Mouse (Mus musculus) left cerebral cortex, postnatal 36 days (tissue): ENCODE measurements at regions not wholly inside any gene's neighbourhood (a gene's known extent, or its start where the extent isn't known, plus 50 kb on each side); places are given as distances from the start of the nearest gene placed in this dataset.

ENCODE experiments used
- DNase-seq, 2 experiments: peaks; one replicate each; pipeline ENCODE4 v3.0.0; 2021 to 2022; ENCODE audit warnings: low spot score in 2 of 2, mixed read lengths in 1 of 2
- intact Hi-C: fragments of 180-260 bp; cut with DNase I; formaldehyde crosslinking; loops from one replicate; pipeline ENCODE4 v1.15.1; 2025

DNA sequence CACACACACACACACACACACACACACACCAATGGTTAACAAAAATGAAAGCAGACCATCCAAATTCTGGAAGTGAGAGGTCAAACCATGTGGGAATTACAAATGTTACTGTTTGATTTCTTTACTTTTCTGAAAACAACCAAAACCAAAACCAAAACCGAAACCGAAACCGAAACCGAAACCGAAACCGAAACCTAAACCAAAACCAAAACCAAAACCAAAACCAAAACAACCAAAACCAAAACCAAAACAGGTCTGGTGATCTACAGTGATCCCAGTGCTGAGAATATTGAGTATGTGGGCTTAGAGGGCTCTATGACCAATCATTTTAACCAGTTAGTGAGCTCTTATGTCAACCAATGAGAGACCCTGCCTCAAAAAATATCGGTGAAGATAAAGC lies 1407.6 kb upstream of the Cdh20 start:
- no peak for DNase-seq
- intact Hi-C loops: no loop called here

DNA sequence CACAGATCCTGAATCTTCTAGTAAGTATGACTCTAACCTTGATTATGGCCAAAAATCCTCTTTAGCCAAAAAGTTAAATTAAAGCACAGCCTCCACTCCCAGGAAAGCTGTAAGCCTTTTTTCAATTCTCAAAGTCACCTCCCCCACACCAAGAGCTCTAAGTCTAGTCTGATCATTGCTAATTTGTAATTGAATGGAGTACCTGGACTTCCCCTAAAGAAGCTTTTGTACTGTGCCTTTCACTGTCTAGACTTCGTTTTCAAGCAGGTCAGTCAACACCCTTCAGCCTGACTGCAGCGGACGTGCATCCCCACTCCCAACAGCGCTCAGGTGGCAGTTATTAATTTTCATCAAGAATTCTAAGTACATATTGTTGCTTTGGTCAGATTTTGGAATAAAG lies 1395.5 kb upstream of the Cdh20 start:
- no peak for DNase-seq
- intact Hi-C loops: no loop called here

DNA sequence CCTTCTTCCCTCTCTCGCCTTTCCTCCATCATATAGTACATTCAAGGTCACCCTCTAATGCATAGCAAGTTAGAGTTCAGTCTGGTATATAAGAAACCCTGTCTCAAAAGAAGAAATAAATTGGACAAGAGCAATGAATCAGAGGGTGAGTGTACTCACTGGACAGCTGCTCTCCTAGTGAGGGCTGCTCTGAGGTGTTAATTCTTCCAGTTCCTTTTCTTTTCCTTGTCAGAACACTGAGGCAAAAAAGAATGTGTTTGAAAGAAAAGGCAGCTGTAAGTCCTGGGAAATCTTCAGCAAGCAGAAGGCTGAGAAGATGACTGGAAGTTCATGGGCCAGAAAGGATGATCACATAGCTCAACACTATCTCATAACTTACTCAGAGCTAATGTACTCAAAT lies 1348.2 kb upstream of the Cdh20 start:
- no peak for DNase-seq
- intact Hi-C loops: no loop called here

DNA sequence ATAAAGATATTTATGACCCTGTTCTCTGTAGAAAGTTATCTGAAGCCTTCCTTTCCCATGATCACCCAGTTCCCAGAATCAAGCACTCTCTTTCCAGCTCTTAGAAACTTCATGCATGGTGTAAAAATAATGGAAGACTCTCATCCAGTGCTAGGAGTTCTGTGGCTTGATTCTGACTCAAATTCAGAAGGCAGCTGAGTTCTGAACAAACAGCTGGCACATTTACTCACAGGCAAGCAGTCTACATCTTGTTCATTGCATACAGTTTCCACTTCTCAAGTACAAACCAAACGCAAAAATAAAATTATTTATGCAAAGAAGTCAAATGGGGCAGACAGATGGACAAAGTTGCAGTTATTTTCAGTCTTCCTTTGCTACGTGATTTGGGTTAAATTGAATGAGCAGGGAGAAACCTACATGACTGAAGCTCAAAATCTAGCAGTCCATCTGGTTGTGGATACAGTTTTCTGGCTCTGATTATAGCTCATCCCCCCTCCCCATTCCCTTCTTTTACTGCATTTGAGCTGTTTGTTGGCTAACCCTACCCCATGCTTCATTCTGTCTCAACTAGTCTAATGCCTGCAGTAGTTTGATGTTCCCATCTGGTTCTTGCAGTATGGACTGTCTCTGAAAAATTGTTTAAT lies 1347.2 kb upstream of the Cdh20 start:
- DNase-seq: no peak
- intact Hi-C loops: no loop called here

DNA sequence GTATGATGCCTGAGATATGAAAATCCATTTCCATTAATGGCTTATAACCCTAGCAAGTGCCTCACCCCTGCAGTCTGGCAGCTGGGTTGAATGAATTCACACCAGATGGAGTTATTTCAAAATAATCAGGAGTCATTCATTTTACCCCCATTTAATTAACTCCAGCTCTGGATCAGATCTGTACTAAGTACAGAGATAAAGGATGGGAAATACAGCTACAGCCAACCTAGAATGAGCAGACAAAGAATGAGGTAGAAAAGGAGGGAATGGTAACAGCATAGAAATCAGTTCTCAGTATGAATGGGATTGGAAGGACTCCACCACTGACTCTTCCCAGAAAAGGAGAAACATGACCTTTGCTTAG lies 1346.7 kb upstream of the Cdh20 start:
- DNase-seq: no peak
- intact Hi-C loops: no loop called here

DNA sequence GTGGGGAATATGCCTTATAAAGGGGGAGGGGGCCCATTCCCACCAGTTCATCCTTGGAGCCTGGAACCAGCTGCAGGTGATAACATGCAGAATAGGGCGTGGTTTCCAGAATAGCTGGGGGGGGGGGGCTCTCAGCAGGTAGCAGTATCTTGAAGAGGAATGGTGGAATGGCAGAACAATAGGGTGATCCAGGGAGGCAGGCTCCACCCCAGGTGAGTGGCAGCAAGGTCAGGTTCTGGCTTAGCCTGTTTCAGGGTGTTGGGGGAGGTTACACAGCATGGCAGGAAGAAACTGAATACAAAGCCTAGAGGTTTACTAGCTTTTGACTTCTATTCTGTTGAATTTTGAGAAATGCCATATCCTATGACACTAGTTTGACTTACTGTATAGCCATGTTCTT lies 1296.8 kb upstream of the Cdh20 start:
- no peak for DNase-seq
- intact Hi-C loops: no loop called here

DNA sequence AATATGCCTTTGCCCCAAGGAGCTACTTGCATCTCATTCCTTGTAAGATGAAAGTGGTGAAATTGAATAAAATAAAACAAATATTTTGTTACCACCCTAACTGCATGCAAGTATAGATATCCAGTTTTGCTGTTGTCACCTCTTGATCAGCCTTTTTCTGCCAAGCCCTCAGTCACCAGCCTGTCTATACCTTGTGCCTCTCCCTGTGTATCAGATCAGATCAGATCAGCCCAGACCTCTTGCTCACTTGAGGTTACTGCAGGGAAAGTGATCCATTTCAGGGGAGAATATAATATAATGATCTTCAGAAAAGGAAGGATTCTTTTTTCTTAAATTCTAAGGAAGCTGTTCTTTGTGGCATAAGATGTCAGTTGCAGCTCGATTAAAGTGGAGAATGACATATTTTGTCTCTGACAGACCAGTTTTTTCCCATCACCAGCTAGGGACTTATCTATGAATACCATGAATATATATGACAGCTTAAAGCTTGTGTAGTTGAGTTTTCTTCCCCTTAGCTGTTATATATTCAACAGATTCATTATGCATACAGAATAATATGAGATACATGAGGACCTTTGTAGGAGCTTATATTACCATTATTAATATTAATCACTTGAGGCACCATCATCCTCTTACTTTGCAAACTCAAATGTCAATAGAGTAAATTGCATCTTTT lies 1264.7 kb upstream of the Cdh20 start:
- no peak for DNase-seq
- intact Hi-C loops: loop anchor here (5.0 kb wide), 1 partner anchor 149 kb away; no protein-coding TSS in a partner anchor
